Mouse (Mus musculus) intestine, embryonic 14.5 days (tissue): Measurements from ENCODE around the gene Tmem135. TPM values are rescaled to one million over a fixed set of nuclear protein-coding genes. Genes with fewer than 3 reads are reported as not detected.

Experiments
- ATAC-seq: fragments of 200-750 bp; cut with Nextera tagmentation; replicated peaks from 2 replicates; pipeline ENCODE4 v1.8.0; 2017; ENCODE audit warnings: low read depth, moderate number of reproducible peaks, moderate TSS enrichment, moderate library complexity; ENCODE audit not compliant: low FRiP score, low TSS enrichment
- DNase-seq: peaks from one replicate; pipeline ENCODE4 v3.0.0-alpha.2; 2018; ENCODE audit warnings: low spot score
- H3K27ac ChIP-seq: fragments of 300-500 bp; sonication (generic); 2 replicates; pipeline ENCODE4 v1.5.1; 2014; ENCODE audit warnings: low read depth, mild to moderate bottlenecking, control low read depth
- H3K27me3 ChIP-seq: fragments of 300-500 bp; sonication (generic); replicated peaks from 2 replicates; pipeline ENCODE4 v1.6.1; 2014; ENCODE audit warnings: low read length, control low read depth; ENCODE audit not compliant: control insufficient read depth, insufficient read depth
- H3K36me3 ChIP-seq: fragments of 300-500 bp; sonication (generic); 2 replicates; pipeline ENCODE4 v1.6.1; 2014; ENCODE audit warnings: low read length, control low read depth; ENCODE audit not compliant: control insufficient read depth, insufficient read depth
- H3K4me1 ChIP-seq: fragments of 300-500 bp; sonication (generic); replicated peaks from 2 replicates; pipeline ENCODE4 v1.6.1; 2014; ENCODE audit warnings: low read length, control low read depth, mixed read lengths; ENCODE audit not compliant: control insufficient read depth, insufficient read depth
- H3K4me2 ChIP-seq: fragments of 300-500 bp; sonication (generic); 2 replicates; pipeline ENCODE4 v1.6.1; 2014; ENCODE audit warnings: low read length
- H3K4me3 ChIP-seq: fragments of 300-500 bp; sonication (generic); 2 replicates; pipeline ENCODE4 v1.5.1; 2014; ENCODE audit warnings: low read depth, low read length, control low read depth, mixed read lengths
- H3K9ac ChIP-seq: fragments of 300-500 bp; sonication (generic); 2 replicates; pipeline ENCODE4 v1.6.1; 2014; ENCODE audit warnings: mild to moderate bottlenecking, low read length
- H3K9me3 ChIP-seq: fragments of 300-500 bp; sonication (generic); 2 replicates; pipeline ENCODE4 v1.6.1; 2016; ENCODE audit warnings: low read length, control low read depth; ENCODE audit not compliant: control insufficient read depth
- WGBS: fragments of 180-500 bp; shearing (Covaris S2); extraction: QIAGEN DNeasy Blood & Tissue Kit; methylation state at CpG from one replicate; pipeline ENCODE4 v1.1.7; 2014; 5-methylcytosine and 5-hydroxymethylcytosine counted together
- polyA plus RNA-seq: library from polyadenylated mRNA; unstranded; fragments of >200 nt; fragmentation: Nextera tagmentation; extraction: Ambion mirVana; gene quantifications from 2 replicates; pipeline ENCODE4 v1.2.1, GENCODE M21; 2014

The Tmem135 gene
- polyA plus RNA-seq, 1 experiment from 2014 or later: 30.4 TPM

- no peaks in the 10 kb centered on the region for H3K9me3 ChIP-seq
- WGBS: 66% methylated on average over 4 of the region's 4 CpGs
- H3K27me3 ChIP-seq: no peaks in the 10 kb centered on the region
- H3K27ac ChIP-seq: no peak overlapping the region
- H3K36me3 ChIP-seq: peaks cover 18% of the 10 kb centered on the region; the same call in 1 of the 2 replicates
- H3K9ac ChIP-seq: no peak overlapping the region
- ATAC-seq (no peak), DNase-seq (no peak)
- H3K4me2 ChIP-seq: no peak overlapping the region
- no peaks in the 10 kb centered on the region for H3K4me1 ChIP-seq
- no peak overlapping the region for H3K4me3 ChIP-seq
Observed at GRCm38 (mm10) chr7:89156629-89157028, 247.4 kb downstream of the Tmem135 start.

- H3K4me2 ChIP-seq: no peak overlapping the region
- DNase-seq: no peak
- H3K27me3 ChIP-seq: no peaks in the 10 kb centered on the region
- no peak overlapping the region for H3K9ac ChIP-seq
- H3K4me3 ChIP-seq: no peak overlapping the region
- H3K4me1 ChIP-seq: no peaks in the 10 kb centered on the region
- no peak overlapping the region for H3K27ac ChIP-seq
- H3K36me3 ChIP-seq: peaks cover 23% of the 10 kb centered on the region; the same call in 1 of the 2 replicates
- no peaks in the 10 kb centered on the region for H3K9me3 ChIP-seq
- WGBS: 71% methylated on average over 7 of the region's 7 CpGs
- no peak for ATAC-seq
Observed at GRCm38 (mm10) chr7:89155741-89156140, 248.3 kb downstream of the Tmem135 start.

GRCm38 (mm10) chr7:89155223-89155622 is 248.8 kb downstream of the Tmem135 start:
- Histone ChIP-seq H3K4me2 (no peak overlapping the region), H3K9ac (no peak overlapping the region), H3K36me3 (peaks cover 23% of the 10 kb centered on the region; the same call in 1 of the 2 replicates), H3K4me1 (no peaks in the 10 kb centered on the region), H3K4me3 (no peak overlapping the region), H3K27me3 (no peaks in the 10 kb centered on the region), H3K9me3 (no peaks in the 10 kb centered on the region), H3K27ac (no peak overlapping the region)
- ATAC-seq (no peak), DNase-seq (no peak)
- 72% methylated on average over 6 of the region's 6 CpGs for WGBS

- Histone ChIP-seq H3K4me3 (no peak overlapping the region), H3K27me3 (no peaks in the 10 kb centered on the region), H3K9me3 (no peaks in the 10 kb centered on the region), H3K27ac (no peak overlapping the region), H3K36me3 (peaks cover 27% of the 10 kb centered on the region; the same call in 1 of the 2 replicates), H3K4me1 (no peaks in the 10 kb centered on the region), H3K4me2 (no peak overlapping the region), H3K9ac (no peak overlapping the region)
- 79% methylated on average over 6 of the region's 6 CpGs for WGBS
- ATAC-seq: no peak
- no peak for DNase-seq
Observed at GRCm38 (mm10) chr7:89151345-89151744, 252.7 kb downstream of the Tmem135 start.

- no peaks in the 10 kb centered on the region for H3K27me3 ChIP-seq
- H3K4me2 ChIP-seq: no peak overlapping the region
- no peaks in the 10 kb centered on the region for H3K9me3 ChIP-seq
- H3K9ac ChIP-seq: no peak overlapping the region
- ATAC-seq: no peak
- 88% methylated on average over 5 of the region's 5 CpGs for WGBS
- no peaks in the 10 kb centered on the region for H3K4me1 ChIP-seq
- no peak overlapping the region for H3K27ac ChIP-seq
- no peak overlapping the region for H3K4me3 ChIP-seq
- peaks cover 18% of the 10 kb centered on the region for H3K36me3 ChIP-seq
- no peak for DNase-seq
Observed at GRCm38 (mm10) chr7:89140640-89141300, 263.3 kb downstream of the Tmem135 start.

- H3K27ac ChIP-seq: no peak overlapping the region
- H3K9ac ChIP-seq: no peak overlapping the region
- H3K4me2 ChIP-seq: no peak overlapping the region
- no peaks in the 10 kb centered on the region for H3K4me1 ChIP-seq
- WGBS: 76% methylated on average over 5 of the region's 5 CpGs
- no peaks in the 10 kb centered on the region for H3K9me3 ChIP-seq
- H3K4me3 ChIP-seq: no peak overlapping the region
- DNase-seq: no peak
- 0 out of 2 replicates have a peak, but pooled peaks cover 5% of the 10 kb centered on the region for H3K36me3 ChIP-seq
- H3K27me3 ChIP-seq: no peaks in the 10 kb centered on the region
- no peak for ATAC-seq
Observed at GRCm38 (mm10) chr7:89134884-89135511, 269.0 kb downstream of the Tmem135 start.

- Histone ChIP-seq H3K4me2 (no peak overlapping the region), H3K4me3 (no peak overlapping the region), H3K9ac (no peak overlapping the region), H3K4me1 (no peaks in the 10 kb centered on the region), H3K27ac (no peak overlapping the region), H3K27me3 (no peaks in the 10 kb centered on the region), H3K9me3 (no peaks in the 10 kb centered on the region), H3K36me3 (no peaks in the 10 kb centered on the region)
- ATAC-seq: peak; percentile 43; the same call in 1 of the 2 replicates
- 59% methylated on average over 7 of the region's 7 CpGs for WGBS
- DNase-seq: peak; percentile 84
Observed at GRCm38 (mm10) chr7:89126063-89126882, 277.7 kb downstream of the Tmem135 start.

GRCm38 (mm10) chr7:89116261-89116664 is 287.8 kb downstream of the Tmem135 start:
- H3K27me3 ChIP-seq: no peaks in the 10 kb centered on the region
- 33% methylated on average over 1 of the region's 1 CpGs for WGBS
- DNase-seq (no peak), ATAC-seq (no peak)
- no peak overlapping the region for H3K4me3 ChIP-seq
- no peak overlapping the region for H3K4me2 ChIP-seq
- H3K36me3 ChIP-seq: no peaks in the 10 kb centered on the region
- H3K4me1 ChIP-seq: no peaks in the 10 kb centered on the region; the same call in 1 of the 2 replicates
- 0 out of 2 replicates have a peak overlapping the region, but pooled peaks have one; percentile 20 for H3K27ac ChIP-seq
- no peak overlapping the region for H3K9ac ChIP-seq
- no peaks in the 10 kb centered on the region for H3K9me3 ChIP-seq
